Mouse (Mus musculus) regulatory T cell (primary cell): ENCODE measurements at regions not wholly inside any gene's neighbourhood (a gene's known extent, or its start where the extent isn't known, plus 50 kb on each side); places are given as distances from the start of the nearest gene placed in this dataset.

ENCODE experiments used
- in situ Hi-C: fragments of 300-600 bp; cut with MboI, MseI; formaldehyde crosslinking; loops from one replicate; pipeline ENCODE4 v1.15.1; 2025; ENCODE audit warnings: high pct_unique_total_duplicates

- in situ Hi-C loops, result no loop called here
Observed at GRCm38 (mm10) chr9:92097806-92098205, 94.9 kb upstream of the Plscr5 start.

- in situ Hi-C loops, result no loop called here
Observed at GRCm38 (mm10) chr9:92129504-92129903, 63.2 kb upstream of the Plscr5 start.

GRCm38 (mm10) chr9:92130445-92130844 is 62.3 kb upstream of the Plscr5 start:
- in situ Hi-C loops, result no loop called here

- in situ Hi-C loops, result no loop called here
Observed at GRCm38 (mm10) chr9:92132440-92132839, 60.3 kb upstream of the Plscr5 start.

- in situ Hi-C loops, result loop anchor here (5.0 kb wide), 1 partner anchor 470 kb away; no protein-coding TSS in a partner anchor
Observed at GRCm38 (mm10) chr9:92141924-92142323, 50.8 kb upstream of the Plscr5 start.
